ENCODE assay signal across 8 mouse cellular contexts in genomic region chr10:105572301-105572700, GRCm38 (mm10). TPM values are rescaled to one million over a fixed set of nuclear protein-coding genes. Genes with fewer than 3 reads are reported as not detected.
A peak's percentile ranks its signal among the peaks of the same experiment; 100 is the strongest.
DNase-seq lines count a peak whose midpoint lies in the region; ATAC-seq and TF ChIP-seq lines count a peak whose summit lies in the region.

No protein-coding gene starts in this region.

- H3K27ac ChIP-seq in lung, embryonic 16.5 days (ENCODE audit: low read length) = no peak overlapping the region
- no peak overlapping the region for H3K27ac ChIP-seq in liver, embryonic 14.5 days
- no peak overlapping the region for H3K27ac ChIP-seq in stomach, postnatal 0 days (replicated peaks)

- no peaks in the 10 kb centered on the region for H3K9me3 ChIP-seq in lung, embryonic 16.5 days (ENCODE audit: control insufficient read depth, low read length)
- H3K9me3 ChIP-seq in liver, embryonic 14.5 days (ENCODE audit: control insufficient read depth, low read length) = no peaks in the 10 kb centered on the region
- H3K9me3 ChIP-seq in stomach, postnatal 0 days (ENCODE audit: control insufficient read depth, low read length) = no peaks in the 10 kb centered on the region

- H3K4me2 ChIP-seq in lung, embryonic 16.5 days (ENCODE audit: low read depth, low read length) = peak overlapping the region; percentile 97
- H3K4me2 ChIP-seq in liver, embryonic 14.5 days (ENCODE audit: low read depth) = peak overlapping the region; percentile 99
- H3K4me2 ChIP-seq in stomach, postnatal 0 days (replicated peaks; ENCODE audit: low read depth) = peak overlapping the region; percentile 93

- H3K27me3 ChIP-seq in lung, embryonic 16.5 days (ENCODE audit: control insufficient read depth, insufficient read depth, low read depth, low read length) = no peaks in the 10 kb centered on the region
- H3K27me3 ChIP-seq in liver, embryonic 14.5 days (ENCODE audit: control insufficient read depth, insufficient read depth, low read length) = peaks cover 4% of the 10 kb centered on the region
- H3K27me3 ChIP-seq in stomach, postnatal 0 days (ENCODE audit: control insufficient read depth, insufficient read depth, low read length) = no peaks in the 10 kb centered on the region

- peak overlapping the region; percentile 48 for H3K9ac ChIP-seq in lung, embryonic 16.5 days (ENCODE audit: low read length)
- no peak overlapping the region for H3K9ac ChIP-seq in liver, embryonic 14.5 days (replicated peaks)
- no peak overlapping the region for H3K9ac ChIP-seq in stomach, postnatal 0 days (ENCODE audit: low read length)

- no peaks in the 10 kb centered on the region for H3K36me3 ChIP-seq in lung, embryonic 16.5 days (ENCODE audit: control insufficient read depth, insufficient read depth, low read length)
- no peaks in the 10 kb centered on the region for H3K36me3 ChIP-seq in liver, embryonic 14.5 days (replicated peaks; ENCODE audit: control insufficient read depth, insufficient read depth, low read depth)
- no peaks in the 10 kb centered on the region for H3K36me3 ChIP-seq in stomach, postnatal 0 days (ENCODE audit: control insufficient read depth, insufficient read depth, low read length)

- peak overlapping the region; percentile 92 for H3K4me3 ChIP-seq in lung, embryonic 16.5 days (ENCODE audit: low read length)
- peak overlapping the region in 1 of 2 experiments; percentile 72; a peak in 1 of 4 replicates for H3K4me3 ChIP-seq in liver, embryonic 14.5 days (ENCODE audit: insufficient read depth in 1 of 2, low read depth in 2 of 2, low read length in 2 of 2)
- peak overlapping the region; percentile 82 for H3K4me3 ChIP-seq in stomach, postnatal 0 days (ENCODE audit: low read depth, low read length)

- WGBS in lung, embryonic 16.5 days = 52% methylated on average over 7 of the region's 7 CpGs
- 67% methylated on average over 7 of the region's 7 CpGs for WGBS in liver, embryonic 14.5 days (ENCODE audit: insufficient replicate concordance)
- 58% methylated on average over 7 of the region's 7 CpGs for WGBS in stomach, postnatal 0 days

- DNase-seq in cerebellum, postnatal 10 days = peak; percentile 53 to 56
- no peak for DNase-seq in cerebellum, adult 11-12 months
- no peak for DNase-seq in lung, postnatal 25 days (ENCODE audit: low spot score)
- DNase-seq in liver, embryonic 14.5 days (ENCODE audit: low read depth in 3 of 3, low spot score in 3 of 3) = no peak
- no peak for DNase-seq in stomach, postnatal 0 days (ENCODE audit: low spot score)
- DNase-seq in gastrocnemius, postnatal 10 days = no peak

- TF ChIP-seq CTCF in liver, embryonic 14.5 days (IDR thresholded peaks at IDR 0.05; ENCODE audit: low read depth) = no peak
- TF ChIP-seq CTCF in stomach, postnatal 0 days (IDR thresholded peaks at IDR 0.05; ENCODE audit: low read depth) = no peak

- ATAC-seq in lung, embryonic 16.5 days (ENCODE audit: low read depth) = no peak
- no peak for ATAC-seq in liver, embryonic 14.5 days (ENCODE audit: insufficient read depth)
- no peak for ATAC-seq in stomach, postnatal 0 days (ENCODE audit: low FRiP score, low TSS enrichment)
- ATAC-seq in activated CD4-positive, CD25-positive, alpha-beta regulatory T cell, adult 4 months = no peak

- no peak for TF ChIP-seq EP300 in liver, embryonic 14.5 days (IDR thresholded peaks at IDR 0.05; ENCODE audit: low read depth)
- TF ChIP-seq EP300 in stomach, postnatal 0 days (optimal IDR thresholded peaks at IDR 0.05) = no peak

- H3K4me1 ChIP-seq in lung, embryonic 16.5 days (replicated peaks; ENCODE audit: control insufficient read depth, insufficient read depth, low read length) = peaks cover 7% of the 10 kb centered on the region
- H3K4me1 ChIP-seq in liver, embryonic 14.5 days (replicated peaks; ENCODE audit: control insufficient read depth in 2 of 2, insufficient read depth in 2 of 2, low read length in 1 of 2) = peaks cover 3 to 11% of the 10 kb centered on the region in 2 experiments; a peak in 3 of 4 replicates
- no peaks in the 10 kb centered on the region for H3K4me1 ChIP-seq in stomach, postnatal 0 days (replicated peaks; ENCODE audit: control insufficient read depth, insufficient read depth)

RNA-seq across cellular contexts. Expression of gene Tmtc2, which starts 1.9 kb away (rescaled TPM):
- polyA plus RNA-seq in lung, embryonic 16.5 days (2015; fragmentation: Nextera tagmentation; extraction: Ambion mirVana) = 7.6 and 8.1 TPM in 2 replicates
- polyA plus RNA-seq in liver, embryonic 14.5 days (2012; rRNA removed) = 0.32 and 0.44 TPM in 2 replicates
- 0.33 and 0.42 TPM in 2 replicates for polyA plus RNA-seq in liver, embryonic 14.5 days (2014; fragmentation: Nextera tagmentation; extraction: Ambion mirVana)
- polyA plus RNA-seq in stomach, postnatal 0 days (2015; fragmentation: Nextera tagmentation; extraction: Ambion mirVana) = 5.7 and 5.8 TPM in 2 replicates
- 1 to 10 TPM; 4.6 to 8.7 TPM for total RNA-seq in gastrocnemius, postnatal 10 days (2021)
- not detected for polyA plus RNA-seq in activated CD4-positive, CD25-positive, alpha-beta regulatory T cell, adult 4 months (2017; shearing (Covaris generic))

Comparison
In these comparisons a context has a peak if more than half of its experiments do, and no peak if none do; other contexts are left out.
1. DNase-seq: peak in cerebellum, postnatal 10 days (2 of 2); none in cerebellum, adult 11-12 months (single experiment), lung, postnatal 25 days (single experiment), liver, embryonic 14.5 days (0 of 3), stomach, postnatal 0 days (single experiment) and gastrocnemius, postnatal 10 days (single experiment).
2. Peak in every context shown above with its lines, with median percentiles within 50 percentile points of each other: H3K4me2 ChIP-seq.